Mouse (Mus musculus): ENCODE data around the gene Coq8b. TPM values are rescaled to one million over a fixed set of nuclear protein-coding genes. Genes with fewer than 3 reads are reported as not detected.

Gene Coq8b
- polyA plus RNA-seq (2015; fragmentation: Nextera tagmentation; extraction: Ambion mirVana) = 15.3 and 15.9 TPM in 2 replicates

DNA sequence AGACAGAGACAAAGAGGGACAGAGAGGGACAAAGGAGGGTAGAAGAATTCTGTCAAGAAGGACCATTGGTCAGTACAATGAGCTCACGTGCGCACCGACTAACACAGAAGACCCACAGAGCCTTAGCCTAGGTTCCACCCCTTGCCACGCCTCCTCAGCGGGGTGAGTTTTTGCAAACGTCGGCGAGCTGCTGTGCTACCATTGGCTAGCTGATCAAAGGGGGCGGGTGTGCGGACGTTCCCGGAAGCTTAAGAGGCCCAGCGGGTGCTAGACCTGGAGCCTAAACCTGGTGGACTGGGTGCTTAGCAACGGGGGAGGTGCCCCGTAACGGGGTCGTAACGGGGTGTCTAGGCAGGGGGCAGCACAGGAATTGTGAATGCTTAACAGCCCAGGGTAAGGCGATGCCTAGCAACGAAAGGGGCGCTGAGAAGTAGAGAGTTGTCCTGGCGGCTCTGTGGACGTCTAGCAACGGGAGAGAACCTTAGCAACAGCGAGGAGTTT, at the start of gene Coq8b:
Gene Coq8b, plus strand, starts transcription at position 243 of the 501 bp plus-strand sequence.
- peak; percentile 91 for ATAC-seq (replicated peaks; ENCODE audit: extremely low read depth, insufficient read depth, low FRiP score)
- H3K9ac ChIP-seq (ENCODE audit: low read length) = peak within 1 kb of the TSS; percentile 53
- H3K9me3 ChIP-seq (replicated peaks; ENCODE audit: control insufficient read depth, low read length) = no peaks in the 10 kb centered on the region
- H3K4me2 ChIP-seq (ENCODE audit: low read depth, low read length) = peak within 1 kb of the TSS; percentile 73
- under 1% methylated on average over 25 of the region's 25 CpGs for WGBS
- H3K4me1 ChIP-seq (ENCODE audit: control insufficient read depth, insufficient read depth, low read length) = peaks cover 13% of the 10 kb centered on the region
- no peaks in the 10 kb centered on the region for H3K27me3 ChIP-seq (ENCODE audit: control insufficient read depth, insufficient read depth, low read length)
- H3K4me3 ChIP-seq (ENCODE audit: low read length) = peak within 1 kb of the TSS; percentile 53
- H3K27ac ChIP-seq (ENCODE audit: low read length) = peak within 1 kb of the TSS; percentile 52; the same call in 1 of the 2 replicates
- H3K36me3 ChIP-seq (ENCODE audit: control insufficient read depth, insufficient read depth) = 0 out of 2 replicates have a peak, but pooled peaks cover 3% of the 10 kb centered on the region

DNA sequence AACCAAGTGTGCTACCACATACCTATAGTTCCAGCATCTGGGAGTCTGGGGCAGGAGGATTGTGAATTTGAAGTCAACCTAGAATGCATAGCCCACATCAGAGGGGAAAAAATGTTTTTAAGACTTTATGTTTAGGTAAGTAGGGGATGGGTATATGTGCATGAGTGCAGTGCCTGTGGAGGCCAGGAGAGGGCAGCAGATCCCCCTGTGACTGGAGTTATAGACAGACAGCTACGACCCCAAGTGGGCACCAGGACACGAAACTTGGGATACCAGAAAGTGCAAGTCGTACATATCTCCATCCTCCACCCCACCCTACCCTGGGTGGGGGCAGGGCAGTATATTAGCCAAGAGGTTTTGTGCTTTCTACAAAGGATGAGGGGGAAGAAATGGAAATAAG, 47.9 kb upstream of the Coq8b start:
- H3K27ac ChIP-seq (ENCODE audit: low read length) = no peak overlapping the region
- no peak overlapping the region for H3K4me3 ChIP-seq (ENCODE audit: low read length)
- no peak overlapping the region for H3K4me2 ChIP-seq (ENCODE audit: low read depth, low read length)
- peaks cover 3% of the 10 kb centered on the region; the same call in 1 of the 2 replicates for H3K9me3 ChIP-seq (replicated peaks; ENCODE audit: control insufficient read depth, low read length)
- no peaks in the 10 kb centered on the region for H3K4me1 ChIP-seq (ENCODE audit: control insufficient read depth, insufficient read depth, low read length)
- ATAC-seq (replicated peaks; ENCODE audit: extremely low read depth, insufficient read depth, low FRiP score) = no peak
- no peaks in the 10 kb centered on the region for H3K27me3 ChIP-seq (ENCODE audit: control insufficient read depth, insufficient read depth, low read length)
- no peak overlapping the region for H3K9ac ChIP-seq (ENCODE audit: low read length)
- peaks cover 50% of the 10 kb centered on the region for H3K36me3 ChIP-seq (ENCODE audit: control insufficient read depth, insufficient read depth)
- 61% methylated on average over 3 of the region's 3 CpGs for WGBS

DNA sequence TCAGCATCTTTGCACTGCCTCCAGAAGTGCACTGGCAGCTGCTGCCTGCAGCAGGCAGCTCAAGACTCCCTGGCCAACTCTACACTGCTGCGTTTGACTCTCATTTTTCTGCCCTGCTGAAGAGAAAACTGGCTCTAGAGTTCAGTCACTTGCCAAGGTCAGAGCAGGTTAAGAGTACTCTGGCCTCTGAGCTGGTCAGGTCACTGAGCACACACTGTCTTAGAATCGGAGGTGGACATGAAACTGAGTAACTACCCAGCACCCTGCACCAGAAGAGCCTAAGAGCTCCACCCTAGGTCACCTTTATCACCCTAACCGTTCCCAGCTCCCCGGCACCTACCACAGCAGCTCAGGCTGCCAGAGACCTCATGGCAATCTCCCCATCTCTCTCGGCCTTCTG, 46.8 kb upstream of the Coq8b start:
- peaks cover 3% of the 10 kb centered on the region; the same call in 1 of the 2 replicates for H3K9me3 ChIP-seq (replicated peaks; ENCODE audit: control insufficient read depth, low read length)
- H3K4me1 ChIP-seq (ENCODE audit: control insufficient read depth, insufficient read depth, low read length) = no peaks in the 10 kb centered on the region
- no peak overlapping the region for H3K9ac ChIP-seq (ENCODE audit: low read length)
- H3K27me3 ChIP-seq (ENCODE audit: control insufficient read depth, insufficient read depth, low read length) = no peaks in the 10 kb centered on the region
- no peak overlapping the region for H3K4me2 ChIP-seq (ENCODE audit: low read depth, low read length)
- peaks cover 61% of the 10 kb centered on the region for H3K36me3 ChIP-seq (ENCODE audit: control insufficient read depth, insufficient read depth)
- no peak overlapping the region for H3K27ac ChIP-seq (ENCODE audit: low read length)
- H3K4me3 ChIP-seq (ENCODE audit: low read length) = no peak overlapping the region
- WGBS = 90% methylated on average over 5 of the region's 5 CpGs
- ATAC-seq (replicated peaks; ENCODE audit: extremely low read depth, insufficient read depth, low FRiP score) = no peak

DNA sequence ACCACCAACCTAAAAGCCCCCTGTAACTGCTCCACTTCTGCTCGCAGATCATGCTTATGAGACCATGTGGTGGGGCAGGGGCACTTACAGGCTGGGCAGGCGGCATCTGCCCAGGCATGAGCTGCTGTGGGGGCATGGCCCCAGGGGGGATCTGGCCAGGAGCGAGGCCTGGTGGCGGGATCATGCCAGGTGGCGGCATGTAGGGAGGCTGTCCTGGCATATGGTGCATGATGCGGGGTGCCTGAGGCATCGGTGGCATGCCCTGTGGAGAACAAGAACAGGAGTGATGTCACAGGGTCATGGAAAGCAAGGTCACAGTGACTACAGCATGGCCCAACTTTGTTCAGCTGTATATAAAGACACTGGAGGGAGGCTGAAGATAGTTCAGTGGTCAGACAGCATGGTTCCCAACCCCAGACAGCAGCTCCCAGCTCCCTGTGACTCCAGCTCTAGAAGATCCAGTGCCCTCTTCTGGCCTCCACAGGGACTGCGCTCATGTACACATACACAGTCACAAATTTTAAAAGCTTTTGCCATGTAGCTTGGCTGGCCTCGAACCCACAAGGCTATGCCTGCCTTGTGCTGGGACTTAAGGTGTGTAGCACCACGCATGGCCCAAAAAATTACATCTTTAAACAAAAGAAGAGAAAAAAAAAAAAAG, 43.4 kb upstream of the Coq8b start:
- 94% methylated on average over 10 of the region's 10 CpGs for WGBS
- Histone ChIP-seq H3K4me2 (ENCODE audit: low read depth, low read length) (no peak overlapping the region), H3K36me3 (ENCODE audit: control insufficient read depth, insufficient read depth) (peaks cover 79% of the 10 kb centered on the region), H3K9ac (ENCODE audit: low read length) (no peak overlapping the region), H3K27me3 (ENCODE audit: control insufficient read depth, insufficient read depth, low read length) (no peaks in the 10 kb centered on the region), H3K9me3 (replicated peaks; ENCODE audit: control insufficient read depth, low read length) (peaks cover 3% of the 10 kb centered on the region; the same call in 1 of the 2 replicates), H3K4me3 (ENCODE audit: low read length) (no peak overlapping the region), H3K27ac (ENCODE audit: low read length) (no peak overlapping the region), H3K4me1 (ENCODE audit: control insufficient read depth, insufficient read depth, low read length) (peaks cover 2% of the 10 kb centered on the region; the same call in 1 of the 2 replicates)
- no peak for ATAC-seq (replicated peaks; ENCODE audit: extremely low read depth, insufficient read depth, low FRiP score)

GRCm38 (mm10) chr7:27192434-27192833, 40.4 kb upstream of the Coq8b start:
- WGBS = 89% methylated on average over 5 of the region's 5 CpGs

DNA sequence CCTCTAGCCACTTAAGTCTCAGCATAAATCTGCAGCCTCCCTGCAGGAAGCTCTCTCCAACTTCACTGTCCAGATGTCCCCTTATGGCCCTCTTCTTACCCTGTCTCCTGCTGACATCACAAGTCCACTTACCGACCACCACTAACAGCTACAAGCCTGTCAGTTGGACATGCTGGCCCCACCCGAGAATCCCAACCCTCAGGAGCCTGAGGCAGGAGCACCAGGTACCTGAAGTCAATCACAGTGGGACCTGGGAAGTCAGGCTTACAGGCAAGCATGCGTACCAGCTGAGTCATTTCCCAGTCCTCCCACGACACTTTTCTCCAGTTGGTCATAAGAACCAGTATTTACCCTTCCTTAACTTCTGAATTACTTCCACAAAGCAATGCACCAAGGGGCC, 39.1 kb upstream of the Coq8b start:
- H3K4me2 ChIP-seq (ENCODE audit: low read depth, low read length) = no peak overlapping the region
- no peak overlapping the region for H3K27ac ChIP-seq (ENCODE audit: low read length)
- no peaks in the 10 kb centered on the region for H3K27me3 ChIP-seq (ENCODE audit: control insufficient read depth, insufficient read depth, low read length)
- ATAC-seq (replicated peaks; ENCODE audit: extremely low read depth, insufficient read depth, low FRiP score) = no peak
- H3K9me3 ChIP-seq (replicated peaks; ENCODE audit: control insufficient read depth, low read length) = no peaks in the 10 kb centered on the region
- no peak overlapping the region for H3K9ac ChIP-seq (ENCODE audit: low read length)
- H3K4me1 ChIP-seq (ENCODE audit: control insufficient read depth, insufficient read depth, low read length) = peaks cover 12% of the 10 kb centered on the region
- H3K4me3 ChIP-seq (ENCODE audit: low read length) = no peak overlapping the region
- WGBS = 76% methylated on average over 4 of the region's 4 CpGs
- H3K36me3 ChIP-seq (ENCODE audit: control insufficient read depth, insufficient read depth) = peaks cover 44% of the 10 kb centered on the region

More at GRCm38 (mm10) chr7:27192434-27192833, 40.4 kb upstream of the Coq8b start:
- ATAC-seq (replicated peaks; ENCODE audit: extremely low read depth, insufficient read depth, low FRiP score) = no peak
- Histone ChIP-seq H3K9me3 (replicated peaks; ENCODE audit: control insufficient read depth, low read length) (no peaks in the 10 kb centered on the region), H3K4me1 (ENCODE audit: control insufficient read depth, insufficient read depth, low read length) (peaks cover 12% of the 10 kb centered on the region), H3K36me3 (ENCODE audit: control insufficient read depth, insufficient read depth) (peaks cover 55% of the 10 kb centered on the region), H3K27me3 (ENCODE audit: control insufficient read depth, insufficient read depth, low read length) (no peaks in the 10 kb centered on the region), H3K4me2 (ENCODE audit: low read depth, low read length) (no peak overlapping the region), H3K4me3 (ENCODE audit: low read length) (no peak overlapping the region), H3K9ac (ENCODE audit: low read length) (no peak overlapping the region), H3K27ac (ENCODE audit: low read length) (no peak overlapping the region)

GRCm38 (mm10) chr7:27195681-27196611, 36.9 kb upstream of the Coq8b start, which contains the start of the genes BC024978 and Snrpa:
TSS of gene BC024978 (plus strand) at chr7:27195781.
TSS of gene Snrpa (minus strand) at chr7:27196271.
- WGBS = under 1% methylated on average over 64 of the region's 64 CpGs
- peak within 1 kb of the TSS; percentile 86 for H3K4me2 ChIP-seq (ENCODE audit: low read depth, low read length)
- peak; percentile 97 for ATAC-seq (replicated peaks; ENCODE audit: extremely low read depth, insufficient read depth, low FRiP score)
- H3K27me3 ChIP-seq (ENCODE audit: control insufficient read depth, insufficient read depth, low read length) = no peaks in the 10 kb centered on the region
- H3K4me3 ChIP-seq (ENCODE audit: low read length) = peak within 1 kb of the TSS; percentile 93
- H3K9ac ChIP-seq (ENCODE audit: low read length) = peak within 1 kb of the TSS; percentile 97
- H3K36me3 ChIP-seq (ENCODE audit: control insufficient read depth, insufficient read depth) = peaks cover 22% of the 10 kb centered on the region
- H3K4me1 ChIP-seq (ENCODE audit: control insufficient read depth, insufficient read depth, low read length) = peaks cover 12% of the 10 kb centered on the region
- peak within 1 kb of the TSS; percentile 99 for H3K27ac ChIP-seq (ENCODE audit: low read length)
- H3K9me3 ChIP-seq (replicated peaks; ENCODE audit: control insufficient read depth, low read length) = no peaks in the 10 kb centered on the region

DNA sequence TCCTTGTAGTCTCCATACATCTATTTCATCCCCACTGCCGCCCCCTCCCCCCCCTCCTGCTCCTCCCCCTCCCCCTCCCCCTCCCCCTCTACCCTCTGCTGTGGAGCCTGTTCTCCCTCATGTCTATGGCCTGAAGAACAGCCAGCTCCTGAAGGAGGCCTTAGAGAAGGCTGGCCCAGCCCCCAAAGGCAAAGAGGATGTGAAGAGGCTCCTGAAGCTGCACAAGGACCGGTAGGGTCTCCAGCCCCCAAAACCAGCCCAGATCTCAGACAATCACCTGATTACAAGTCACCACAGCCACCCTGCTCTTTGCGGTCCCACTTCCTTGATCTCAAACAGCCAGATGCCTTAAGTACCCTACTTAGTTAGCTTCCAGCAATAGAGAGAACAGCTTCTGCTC, 35.7 kb upstream of the Coq8b start:
- H3K4me2 ChIP-seq (ENCODE audit: low read depth, low read length) = no peak overlapping the region
- WGBS = 81% methylated on average over 3 of the region's 3 CpGs
- ATAC-seq (replicated peaks; ENCODE audit: extremely low read depth, insufficient read depth, low FRiP score) = no peak
- H3K4me3 ChIP-seq (ENCODE audit: low read length) = no peak overlapping the region
- H3K9ac ChIP-seq (ENCODE audit: low read length) = no peak overlapping the region
- peaks cover 12% of the 10 kb centered on the region for H3K36me3 ChIP-seq (ENCODE audit: control insufficient read depth, insufficient read depth)
- peaks cover 12% of the 10 kb centered on the region for H3K4me1 ChIP-seq (ENCODE audit: control insufficient read depth, insufficient read depth, low read length)
- H3K9me3 ChIP-seq (replicated peaks; ENCODE audit: control insufficient read depth, low read length) = no peaks in the 10 kb centered on the region
- H3K27me3 ChIP-seq (ENCODE audit: control insufficient read depth, insufficient read depth, low read length) = no peaks in the 10 kb centered on the region
- H3K27ac ChIP-seq (ENCODE audit: low read length) = no peak overlapping the region

All from heart, embryonic 16.5 days (tissue).